Comparison of ENCODE assay signal across 14 mouse cellular contexts in the genomic region with DNA sequence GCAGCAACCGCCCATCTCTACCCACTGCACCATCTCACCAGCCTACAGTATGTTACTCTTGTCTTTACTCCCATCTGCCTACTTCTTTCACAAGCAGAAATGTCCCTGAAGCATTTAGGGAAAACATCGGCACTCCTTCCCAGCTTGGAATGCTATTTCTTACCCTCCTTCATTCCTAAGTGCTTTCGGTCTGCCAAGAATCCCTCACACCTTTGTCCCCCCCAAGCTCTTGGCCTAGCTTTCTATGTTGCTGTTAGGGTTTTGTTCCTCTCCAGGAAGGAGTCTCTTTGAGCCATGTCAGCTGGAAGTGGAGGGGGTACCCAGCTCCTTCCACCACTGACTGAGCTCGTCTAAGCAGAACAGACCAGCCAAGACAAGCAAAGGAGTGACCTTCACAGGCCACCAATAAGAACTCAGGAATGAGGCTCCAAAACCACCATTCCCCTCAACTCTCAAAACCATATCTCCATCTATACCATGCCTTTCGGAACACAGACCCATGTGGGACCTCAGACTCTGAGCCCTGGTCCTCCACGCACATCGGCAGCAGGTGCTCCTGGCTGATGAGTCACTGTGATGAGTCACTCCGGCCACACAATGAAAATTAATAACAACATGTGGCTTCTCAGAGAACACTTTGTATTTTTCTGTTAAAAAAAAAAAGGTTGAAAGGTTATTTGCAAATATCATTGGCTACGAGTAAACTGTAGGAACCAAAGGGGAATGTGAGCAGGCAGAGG.
DNase-seq lines count a peak whose midpoint lies in the region; ATAC-seq and TF ChIP-seq lines count a peak whose summit lies in the region.
"Had no signal": no experiment of that assay in that cellular context is flagged by ENCODE, and none has a peak within 500 bp of the region (broad histone marks: within the 10 kb centered on the region; RNA-seq: fewer than 3 reads in every experiment).

No protein-coding gene starts in this region.

- H3K36me3 ChIP-seq in lung, embryonic 15.5 days = no peaks in the 10 kb centered on the region
- no peaks in the 10 kb centered on the region for H3K36me3 ChIP-seq in stomach, postnatal 0 days (ENCODE audit: control insufficient read depth, insufficient read depth, low read length)
- no peaks in the 10 kb centered on the region for H3K36me3 ChIP-seq in midbrain, embryonic 16.5 days (ENCODE audit: control insufficient read depth, insufficient read depth, low read length)
- H3K36me3 ChIP-seq: G1E; limb, embryonic 13.5 days had no signal

- no peak for TF ChIP-seq EP300 in stomach, postnatal 0 days (optimal IDR thresholded peaks at IDR 0.05)

- H3K27me3 ChIP-seq in lung, embryonic 15.5 days = no peaks in the 10 kb centered on the region
- H3K27me3 ChIP-seq in stomach, postnatal 0 days (ENCODE audit: control insufficient read depth, insufficient read depth, low read length) = no peaks in the 10 kb centered on the region
- no peaks in the 10 kb centered on the region for H3K27me3 ChIP-seq in midbrain, embryonic 16.5 days (ENCODE audit: control insufficient read depth, insufficient read depth, low read depth, low read length)
- H3K27me3 ChIP-seq: limb, embryonic 13.5 days had no signal

- no peak for TF ChIP-seq POLR2A in lung, adult 2 months (IDR thresholded peaks at IDR 0.05; ENCODE audit: borderline replicate concordance, extremely low read depth, low read depth, low read length)

- no peak overlapping the region for H3K27ac ChIP-seq in lung, embryonic 15.5 days
- H3K27ac ChIP-seq in stomach, postnatal 0 days (replicated peaks) = no peak overlapping the region
- no peak overlapping the region for H3K27ac ChIP-seq in midbrain, embryonic 16.5 days (ENCODE audit: low read length)
- H3K27ac ChIP-seq: limb, embryonic 13.5 days had no signal

- 0 out of 2 replicates have a peak, but pooled peaks have one; percentile 23 for ATAC-seq in lung, embryonic 15.5 days (ENCODE audit: borderline replicate concordance, extremely low read depth, low FRiP score, low TSS enrichment)
- ATAC-seq in stomach, postnatal 0 days (ENCODE audit: low FRiP score, low TSS enrichment) = 0 out of 2 replicates have a peak, but pooled peaks have one; percentile 40
- no peak for ATAC-seq in midbrain, embryonic 16.5 days
- ATAC-seq: forebrain, embryonic 14.5 days had no signal

- H3K4me1 ChIP-seq in lung, embryonic 15.5 days = no peaks in the 10 kb centered on the region
- no peaks in the 10 kb centered on the region for H3K4me1 ChIP-seq in lung, adult 2 months (ENCODE audit: control insufficient read depth, insufficient read depth, low read length)
- 0 out of 2 replicates have a peak, but pooled peaks cover 2% of the 10 kb centered on the region for H3K4me1 ChIP-seq in stomach, postnatal 0 days (replicated peaks; ENCODE audit: control insufficient read depth, insufficient read depth)
- no peaks in the 10 kb centered on the region for H3K4me1 ChIP-seq in midbrain, embryonic 16.5 days (ENCODE audit: control insufficient read depth, insufficient read depth, low read length)
- H3K4me1 ChIP-seq: limb, embryonic 13.5 days had no signal

- DNase-seq in gastrocnemius, adult 18-20 months (ENCODE audit: low spot score) = peak; percentile 34
- no peak for DNase-seq in gastrocnemius, postnatal 4 days (ENCODE audit: low spot score in 2 of 2)
- no peak for DNase-seq in lung, adult 2 months
- DNase-seq in adipocyte (ENCODE audit: low spot score) = peak; percentile 28
- DNase-seq in stomach, postnatal 0 days (ENCODE audit: low spot score) = no peak
- DNase-seq: heart, adult 11 months; layer of hippocampus, adult 9-11 months; retina, postnatal 1 day had no signal

- whole genome bisulfite sequencing in lung, embryonic 15.5 days = 75% methylated on average over 9 of the region's 9 CpGs
- 53% methylated on average over 9 of the region's 9 CpGs for WGBS in lung, adult 2 months
- 62% methylated on average over 9 of the region's 9 CpGs for WGBS in stomach, postnatal 0 days
- 88% methylated on average over 9 of the region's 9 CpGs for WGBS in midbrain, embryonic 16.5 days

- H3K4me2 ChIP-seq in lung, embryonic 15.5 days = no peak overlapping the region
- no peak overlapping the region for H3K4me2 ChIP-seq in stomach, postnatal 0 days (replicated peaks; ENCODE audit: low read depth)
- no peak overlapping the region for H3K4me2 ChIP-seq in midbrain, embryonic 16.5 days (ENCODE audit: low read length)
- H3K4me2 ChIP-seq: limb, embryonic 13.5 days had no signal

- no peak overlapping the region for H3K4me3 ChIP-seq in lung, embryonic 15.5 days
- H3K4me3 ChIP-seq in lung, adult 2 months (replicated peaks; ENCODE audit: extremely low read depth, low read depth, low read length) = no peak overlapping the region
- H3K4me3 ChIP-seq in stomach, postnatal 0 days (ENCODE audit: low read depth, low read length) = no peak overlapping the region
- H3K4me3 ChIP-seq in midbrain, embryonic 16.5 days (ENCODE audit: low read depth, low read length) = no peak overlapping the region
- H3K4me3 ChIP-seq: limb, embryonic 13.5 days; megakaryocyte, embryonic 14.5 days had no signal

- H3K9me3 ChIP-seq in lung, embryonic 15.5 days = no peaks in the 10 kb centered on the region
- no peaks in the 10 kb centered on the region for H3K9me3 ChIP-seq in stomach, postnatal 0 days (ENCODE audit: control insufficient read depth, low read length)
- H3K9me3 ChIP-seq in midbrain, embryonic 16.5 days (replicated peaks; ENCODE audit: control insufficient read depth, low read length, poor library complexity, severe bottlenecking) = no peaks in the 10 kb centered on the region
- H3K9me3 ChIP-seq: limb, embryonic 13.5 days had no signal

- no peak overlapping the region for H3K9ac ChIP-seq in lung, embryonic 15.5 days
- H3K9ac ChIP-seq in stomach, postnatal 0 days (ENCODE audit: low read length) = no peak overlapping the region
- H3K9ac ChIP-seq in midbrain, embryonic 16.5 days (ENCODE audit: low read depth, low read length) = no peak overlapping the region
- H3K9ac ChIP-seq: limb, embryonic 13.5 days had no signal

- TF ChIP-seq CTCF in lung, adult 2 months (IDR thresholded peaks at IDR 0.05; ENCODE audit: insufficient read depth, low read length) = no peak
- no peak for TF ChIP-seq CTCF in stomach, postnatal 0 days (IDR thresholded peaks at IDR 0.05; ENCODE audit: low read depth)

Comparison
In these comparisons a context has a peak if more than half of its experiments do, and no peak if none do; other contexts are left out.
1. DNase-seq: peak in gastrocnemius, adult 18-20 months (single experiment) and adipocyte (single experiment); none in gastrocnemius, postnatal 4 days (0 of 2), lung, adult 2 months (single experiment) and stomach, postnatal 0 days (single experiment).